Mouse (Mus musculus): ENCODE results near the gene Tns3.

DNA sequence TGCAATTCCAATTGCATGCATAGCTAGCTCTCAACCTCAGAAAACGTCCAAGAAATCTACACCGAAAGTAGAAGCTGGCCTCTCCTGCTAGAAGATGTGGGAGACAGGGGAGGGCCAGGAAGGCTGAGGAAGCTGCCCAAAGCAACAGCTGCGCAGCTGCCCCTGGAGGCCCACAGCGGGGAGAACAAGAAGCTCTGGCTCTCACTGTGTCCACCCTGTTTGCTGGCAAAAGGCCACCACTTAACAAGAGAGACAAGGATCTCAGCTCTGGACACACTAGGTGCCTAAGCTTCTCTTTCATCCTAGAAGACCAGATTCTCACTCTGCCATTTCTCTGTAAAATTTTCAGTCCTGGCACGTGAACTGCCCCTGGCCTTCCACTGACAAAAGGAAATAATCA is 167.6 kb downstream of the Tns3 start:
- TF ChIP-seq CTCF (IDR thresholded peaks at IDR 0.05; ENCODE audit: low read depth, low read length) (no peak), POLR2A (IDR thresholded peaks at IDR 0.05; ENCODE audit: extremely low read depth, insufficient read depth, low read length) (no peak)
